Mouse (Mus musculus): ENCODE data around the gene 4930447C04Rik. TPM values are rescaled to one million over a fixed set of nuclear protein-coding genes. Genes with fewer than 3 reads are reported as not detected.
A peak's percentile ranks its signal among the peaks of the same experiment; 100 is the strongest.

The 4930447C04Rik gene
- total RNA-seq, 2 experiments from 2014 or later, result 5.2 to 8.2 TPM

DNA sequence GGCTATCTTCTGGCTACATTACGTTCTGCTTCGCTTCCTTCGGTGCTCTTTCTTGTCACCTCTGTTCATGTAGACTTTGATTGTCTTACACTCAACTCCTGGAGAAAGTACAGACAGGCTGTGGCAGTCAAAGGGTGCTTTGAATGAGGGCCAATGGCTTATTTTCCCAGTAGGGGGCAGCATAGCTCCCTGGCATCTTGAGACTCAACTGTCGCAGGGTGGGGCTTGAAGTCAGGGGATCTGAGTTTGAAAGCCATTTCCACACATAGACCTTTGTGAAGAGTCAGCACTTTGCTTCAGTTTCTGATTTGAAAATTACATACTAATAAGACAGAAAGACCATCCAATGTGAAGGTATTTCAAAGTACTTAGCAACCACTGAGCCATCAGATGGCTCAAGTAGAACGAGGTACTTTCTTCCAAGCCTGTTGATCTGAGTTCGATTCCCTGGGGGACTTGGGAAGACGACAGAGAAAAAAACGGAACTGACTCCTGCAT is 105.0 kb downstream of the 4930447C04Rik start:
- DNase-seq, result no peak

DNA sequence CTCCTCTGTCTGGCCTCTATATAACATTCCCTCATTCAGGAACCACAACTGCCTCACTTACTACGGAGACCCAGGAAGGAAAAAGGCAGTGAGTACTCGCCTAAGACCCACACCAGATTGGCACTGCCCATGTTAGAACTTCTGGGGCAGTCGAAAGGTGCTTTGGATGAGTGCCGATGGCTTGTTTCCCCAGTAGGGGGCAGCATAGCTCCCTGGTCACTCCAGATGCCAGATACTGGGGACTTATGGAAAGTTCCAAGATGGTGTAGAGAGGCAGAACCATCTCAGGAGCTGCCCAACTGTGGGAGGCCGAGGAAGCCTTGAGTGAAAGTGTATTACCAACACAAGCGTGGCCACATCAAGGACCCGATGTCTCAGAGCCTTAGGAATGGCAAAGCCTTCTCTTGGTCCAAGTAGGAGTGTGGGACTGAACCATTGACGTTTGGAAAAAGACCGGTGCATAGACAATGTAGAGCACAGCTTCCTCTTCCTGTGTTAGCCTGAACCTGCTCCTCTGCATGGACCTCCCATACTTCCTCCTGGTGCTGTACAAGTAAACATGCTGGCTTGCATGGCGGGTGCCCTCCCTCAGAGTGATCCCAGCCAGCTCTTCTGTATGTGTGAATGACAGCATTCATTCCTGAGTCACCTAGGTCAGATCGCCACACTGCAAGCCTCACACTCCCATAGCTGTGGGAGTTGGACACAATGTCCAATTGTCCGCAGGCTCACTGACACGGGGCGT is 105.6 kb downstream of the 4930447C04Rik start:
- DNase-seq, result no peak

DNA sequence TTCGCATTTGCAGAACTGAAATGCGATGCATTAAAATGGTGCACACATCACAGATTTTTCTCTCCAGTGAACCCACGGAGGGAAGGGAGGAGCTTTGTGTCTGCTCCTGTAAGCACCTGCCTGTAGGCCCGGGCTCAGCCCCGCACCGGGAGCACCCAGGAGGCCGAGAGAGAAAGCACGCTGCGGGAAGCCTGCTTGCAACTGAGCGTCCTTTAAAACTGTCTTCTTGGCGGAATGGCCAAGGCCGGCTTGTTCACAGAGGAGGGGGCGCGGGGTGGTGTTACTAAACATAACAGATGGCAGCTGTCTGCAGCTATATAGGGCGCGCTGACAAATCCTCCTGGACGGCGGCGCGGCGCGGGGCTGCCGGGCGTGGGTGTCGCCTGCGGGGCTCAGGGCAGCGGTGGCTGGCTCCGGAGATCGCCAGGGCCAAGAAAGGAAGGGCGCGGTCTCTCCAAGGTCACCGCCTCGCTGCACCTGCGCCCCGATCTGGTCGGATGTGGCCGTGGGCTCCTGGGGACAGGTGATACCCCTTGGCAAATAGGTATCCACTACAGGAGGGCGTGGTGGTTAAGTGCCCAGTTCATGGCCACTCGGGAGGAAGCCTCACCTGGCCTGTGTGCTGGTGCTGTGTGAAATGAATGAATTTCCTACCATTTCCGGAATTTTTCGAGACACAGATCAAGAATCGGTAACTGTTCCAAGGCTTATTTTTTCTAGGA is 108.7 kb downstream of the 4930447C04Rik start:
- peak; percentile 44 to 45 for DNase-seq

Other genes starting within 250 kb of the 4930447C04Rik start
- gene Ppm1a, start 183.3 kb downstream of the 4930447C04Rik start, total RNA-seq (2021), result 100 to 1,000 TPM; 236 to 240 TPM
- gene Six6, start 882 bp downstream of the 4930447C04Rik start, total RNA-seq (2021), result not detected
- gene Six1, start 113.1 kb upstream of the 4930447C04Rik start, total RNA-seq (2021), result under 1 TPM in 1 of 2 experiments, not detected in 1; 0.22 TPM
- gene Six4, start 172.7 kb upstream of the 4930447C04Rik start, total RNA-seq (2021), result under 1 TPM; 0.85 to 0.86 TPM
- gene Mnat1, start 182.9 kb upstream of the 4930447C04Rik start, total RNA-seq (2021), result 10 to 100 TPM; 22.0 to 23.9 TPM

Measured in layer of hippocampus, postnatal 36 days (tissue).